Mouse (Mus musculus) yolk sac, embryonic 10.5 days (tissue): ENCODE results near the gene Rspo4.

Experiments
- DNase-seq: peaks from one replicate; pipeline ENCODE4 v3.0.0-alpha.2; 2017; ENCODE audit warnings: low spot score

Rspo4 gene

GRCm38 (mm10) chr2:151911751-151912150 lies 69.0 kb downstream of the Rspo4 start:
- no peak for DNase-seq

- no peak for DNase-seq
These were observed 71.4 kb downstream of the Rspo4 start for GRCm38 (mm10) chr2:151914120-151914519.

DNA sequence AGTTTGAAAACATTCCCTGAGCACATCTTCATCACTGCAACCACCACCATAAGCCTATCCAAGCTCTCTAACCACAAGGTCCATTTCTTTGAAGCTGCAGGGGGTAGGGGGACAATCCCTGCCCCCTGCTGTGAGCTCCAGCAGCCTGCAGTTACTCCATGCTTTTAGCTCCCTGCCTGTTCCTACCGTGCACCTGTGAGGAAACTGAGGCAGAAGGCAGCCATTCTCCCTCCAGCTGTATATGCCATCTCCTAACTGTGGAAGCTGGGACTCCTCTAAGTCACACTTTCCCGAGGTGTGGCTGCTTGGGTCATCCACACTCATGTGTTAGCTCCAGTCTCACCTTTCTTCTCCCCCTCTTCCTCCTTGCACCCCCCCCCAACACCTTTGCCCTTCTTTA lies 72.4 kb downstream of the Rspo4 start:
- DNase-seq = no peak

GRCm38 (mm10) chr2:151916061-151916831 lies 73.5 kb downstream of the Rspo4 start:
- peak; percentile 56 for DNase-seq

GRCm38 (mm10) chr2:151919140-151919539 lies 76.4 kb downstream of the Rspo4 start:
- DNase-seq = no peak

DNA sequence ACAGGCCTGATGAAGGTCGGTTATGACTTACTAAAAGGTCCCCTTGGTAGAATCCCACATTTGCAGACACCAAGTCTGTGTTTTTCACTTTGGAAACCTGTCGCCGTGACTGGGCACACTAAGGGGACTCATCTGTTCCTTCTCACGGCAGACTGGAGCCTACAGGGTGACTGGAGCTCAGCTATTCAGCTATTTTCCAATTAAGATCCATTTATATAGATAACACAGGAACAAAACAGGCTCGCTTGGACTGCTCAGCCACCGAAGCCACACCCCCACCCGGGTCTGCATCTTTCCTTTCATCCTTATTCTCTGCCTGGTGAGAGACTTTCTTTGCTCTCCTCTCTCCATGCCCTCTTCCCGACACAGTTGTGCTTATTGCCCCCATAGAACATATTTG lies 78.3 kb downstream of the Rspo4 start:
- DNase-seq = no peak

DNA sequence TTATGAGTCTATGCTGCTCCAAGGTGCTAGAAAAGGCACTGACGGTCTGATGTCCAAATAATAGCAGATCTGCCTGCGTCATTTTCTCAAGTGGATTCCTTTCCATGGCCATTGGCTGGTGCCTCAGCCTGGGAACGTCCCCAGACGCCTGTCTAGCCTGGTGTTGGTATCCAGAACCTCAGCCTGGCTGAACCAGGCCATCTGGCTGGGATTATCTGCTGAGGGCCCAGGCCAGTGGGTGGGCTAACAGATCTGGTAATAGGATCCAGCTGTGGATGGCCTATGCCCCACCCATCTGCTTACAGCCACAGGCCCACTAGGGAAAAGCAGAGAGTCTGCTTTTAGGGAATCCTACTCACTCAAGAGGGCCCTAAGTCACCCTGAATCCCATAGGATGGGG lies 78.9 kb downstream of the Rspo4 start:
- peak; percentile 62 for DNase-seq
